Mouse (Mus musculus) cerebellum, adult 2 months (tissue): ENCODE results near the gene Mfap5. TPM values are rescaled to one million over a fixed set of nuclear protein-coding genes. Genes with fewer than 3 reads are reported as not detected.

Source experiments
- DNase-seq, 2 experiments: peaks; one replicate each; pipeline ENCODE4 v3.0.0; 2021
- H3K27ac ChIP-seq: fragments of 200-500 bp; 2 replicates; pipeline ENCODE4 v1.5.1; 2012; ENCODE audit warnings: low read length, control low read depth, inconsistent platforms; ENCODE audit not compliant: insufficient read depth
- H3K27me3 ChIP-seq: fragments of 200-500 bp; 2 replicates; pipeline ENCODE4 v1.6.1; 2012; ENCODE audit warnings: inconsistent platforms, mild to moderate bottlenecking, low read length, moderate library complexity; ENCODE audit not compliant: control insufficient read depth, insufficient read depth
- H3K4me1 ChIP-seq: fragments of 200-500 bp; 2 replicates; pipeline ENCODE4 v1.6.1; 2011; ENCODE audit warnings: low read length; ENCODE audit not compliant: control insufficient read depth, insufficient read depth
- H3K4me3 ChIP-seq: fragments of 200-500 bp; replicated peaks from 2 replicates; pipeline ENCODE3; 2011; ENCODE audit warnings: mild to moderate bottlenecking, low read depth, low read length, control low read depth; ENCODE audit not compliant: insufficient read depth
- CTCF ChIP-seq: fragments of 200-500 bp; IDR thresholded peaks from 2 replicates; pipeline ENCODE4 v1.5.1; 2011; ENCODE audit warnings: low read depth, mild to moderate bottlenecking, control low read depth, low read length, moderate library complexity, borderline replicate concordance; ENCODE audit not compliant: insufficient read depth
- POLR2A ChIP-seq: fragments of 200-500 bp; IDR thresholded peaks from 2 replicates; pipeline ENCODE4 v1.6.1; 2011; ENCODE audit warnings: low read length, control low read depth, borderline replicate concordance; ENCODE audit not compliant: insufficient read depth
- WGBS: fragments of 180-500 bp; shearing (Covaris S2); methylation state at CpG from one replicate; pipeline ENCODE4 v1.1.7; 2018; 5-methylcytosine and 5-hydroxymethylcytosine counted together
- polyA plus RNA-seq: library from polyadenylated mRNA; depleted of rRNA; stranded (reverse); fragments of >200 nt; gene quantifications from 2 replicates; pipeline ENCODE4 v1.2.3, GENCODE M21; 2012

Gene Mfap5
- polyA plus RNA-seq, 1 experiment, result 0.59 TPM

- Histone ChIP-seq H3K4me3 (no peak overlapping the region), H3K27me3 (no peaks in the 10 kb centered on the region), H3K27ac (no peak overlapping the region), H3K4me1 (no peaks in the 10 kb centered on the region)
- 84% methylated on average over 5 of the region's 5 CpGs for WGBS
- TF ChIP-seq CTCF (no peak), POLR2A (no peak)
- DNase-seq, result no peak
Measured at GRCm38 (mm10) chr6:122543574-122543973, 37.9 kb downstream of the Mfap5 start.

- TF ChIP-seq POLR2A (no peak), CTCF (no peak)
- no peak overlapping the region for H3K27ac ChIP-seq
- no peaks in the 10 kb centered on the region for H3K27me3 ChIP-seq
- H3K4me3 ChIP-seq, result no peak overlapping the region
- no peak for DNase-seq
- WGBS, result 100% methylated on average over 1 of the region's 1 CpGs
- H3K4me1 ChIP-seq, result no peaks in the 10 kb centered on the region
Measured at GRCm38 (mm10) chr6:122544672-122545071, 39.0 kb downstream of the Mfap5 start.

DNA sequence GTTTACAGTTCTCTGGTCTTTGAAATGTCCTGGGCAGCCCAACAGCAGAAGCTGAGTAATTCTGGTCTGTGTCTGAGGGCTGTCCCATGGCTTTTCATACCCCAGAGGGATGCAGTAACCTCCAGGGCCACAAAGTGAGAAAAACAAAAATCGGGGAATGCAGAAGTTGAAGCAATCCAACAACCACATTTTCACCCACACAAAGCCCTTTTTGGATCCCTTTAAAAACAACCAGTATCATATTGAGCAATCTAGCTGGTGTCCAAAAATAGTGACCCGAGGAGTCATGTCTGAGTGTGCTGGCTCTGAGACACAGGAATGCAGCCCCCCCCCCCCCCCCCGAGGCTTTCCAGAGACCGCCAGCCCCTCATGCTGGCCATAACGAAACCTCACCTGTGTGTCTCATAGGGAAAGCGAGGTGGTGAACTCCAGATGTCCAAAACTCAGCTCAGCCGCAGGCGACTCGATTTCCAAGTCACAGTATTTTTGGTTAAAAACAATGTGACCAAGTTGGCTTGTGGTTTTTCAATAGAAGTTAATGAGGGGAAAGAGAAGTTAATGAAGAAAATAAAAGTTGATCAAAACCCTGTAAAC, 39.7 kb downstream of the Mfap5 start:
- no peak for DNase-seq
- WGBS, result 74% methylated on average over 9 of the region's 9 CpGs
- no peak overlapping the region for H3K27ac ChIP-seq
- TF ChIP-seq POLR2A (no peak), CTCF (no peak)
- H3K4me1 ChIP-seq, result no peaks in the 10 kb centered on the region
- no peak overlapping the region for H3K4me3 ChIP-seq
- H3K27me3 ChIP-seq, result no peaks in the 10 kb centered on the region

- no peak for DNase-seq
- H3K27ac ChIP-seq, result no peak overlapping the region
- H3K4me1 ChIP-seq, result no peaks in the 10 kb centered on the region
- H3K27me3 ChIP-seq, result no peaks in the 10 kb centered on the region
- 62% methylated on average over 10 of the region's 10 CpGs for WGBS
- no peak overlapping the region for H3K4me3 ChIP-seq
- TF ChIP-seq POLR2A (no peak), CTCF (no peak)
Measured at GRCm38 (mm10) chr6:122545948-122546347, 40.3 kb downstream of the Mfap5 start.

- H3K4me3 ChIP-seq, result no peak within 1 kb of the TSS
- WGBS, result 59% methylated on average over 9 of the region's 9 CpGs
- no peaks in the 10 kb centered on the region for H3K27me3 ChIP-seq
- H3K4me1 ChIP-seq, result no peaks in the 10 kb centered on the region
- TF ChIP-seq CTCF (no peak), POLR2A (no peak)
- DNase-seq, result no peak
- H3K27ac ChIP-seq, result no peak within 1 kb of the TSS
Measured at GRCm38 (mm10) chr6:122553606-122554005, 48.0 kb downstream of the Mfap5 start, which contains the start of gene Aicda. Gene Aicda, plus strand, starts transcription at chr6:122553801.

DNA sequence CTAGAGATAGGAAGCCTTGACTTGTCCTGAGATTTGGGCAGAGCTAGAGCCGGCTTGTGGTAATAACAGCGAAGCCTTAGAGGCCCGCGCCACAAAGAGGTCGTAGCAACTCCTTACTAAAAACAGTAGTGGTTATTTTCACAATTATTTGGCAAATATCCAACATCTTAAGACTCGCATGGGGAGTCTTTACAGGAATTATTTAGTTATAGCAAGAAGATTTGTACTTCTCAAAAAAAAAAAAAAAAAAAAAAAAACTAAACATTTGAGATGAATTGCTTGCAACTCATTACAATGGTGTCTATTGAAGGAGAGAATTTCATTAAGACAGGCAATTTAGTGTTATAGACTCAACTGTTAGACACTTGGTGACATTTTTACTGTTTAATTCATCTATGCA, 48.5 kb downstream of the Mfap5 start:
- 73% methylated on average over 6 of the region's 6 CpGs for WGBS
- Histone ChIP-seq H3K27ac (no peak overlapping the region), H3K27me3 (no peaks in the 10 kb centered on the region), H3K4me1 (no peaks in the 10 kb centered on the region), H3K4me3 (no peak overlapping the region)
- no peak for TF ChIP-seq POLR2A
- no peak for TF ChIP-seq CTCF
- no peak for DNase-seq

DNA sequence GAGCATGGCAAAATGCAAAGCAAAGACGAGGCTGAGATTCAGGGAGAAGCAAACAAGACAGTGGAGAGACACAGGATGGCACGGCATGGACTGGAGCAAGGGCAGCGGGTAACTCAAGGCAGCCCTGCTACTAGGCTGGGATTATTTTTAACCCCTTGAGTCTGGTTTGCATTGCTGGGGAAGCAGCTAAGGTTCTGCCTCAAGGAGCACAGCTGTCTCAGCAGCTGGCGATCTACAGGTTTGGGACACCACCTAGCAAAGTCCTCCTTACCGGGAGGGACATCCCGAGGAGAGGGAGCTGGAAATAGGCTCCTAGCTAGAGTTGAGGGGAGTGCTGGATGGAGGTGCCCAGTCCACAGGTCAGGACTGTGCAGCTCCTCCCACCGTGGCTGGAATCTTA, 49.6 kb downstream of the Mfap5 start:
- Histone ChIP-seq H3K27me3 (no peaks in the 10 kb centered on the region), H3K4me1 (no peaks in the 10 kb centered on the region), H3K4me3 (no peak overlapping the region), H3K27ac (no peak overlapping the region)
- 47% methylated on average over 7 of the region's 7 CpGs for WGBS
- TF ChIP-seq CTCF, result no peak
- TF ChIP-seq POLR2A, result no peak
- no peak for DNase-seq

DNA sequence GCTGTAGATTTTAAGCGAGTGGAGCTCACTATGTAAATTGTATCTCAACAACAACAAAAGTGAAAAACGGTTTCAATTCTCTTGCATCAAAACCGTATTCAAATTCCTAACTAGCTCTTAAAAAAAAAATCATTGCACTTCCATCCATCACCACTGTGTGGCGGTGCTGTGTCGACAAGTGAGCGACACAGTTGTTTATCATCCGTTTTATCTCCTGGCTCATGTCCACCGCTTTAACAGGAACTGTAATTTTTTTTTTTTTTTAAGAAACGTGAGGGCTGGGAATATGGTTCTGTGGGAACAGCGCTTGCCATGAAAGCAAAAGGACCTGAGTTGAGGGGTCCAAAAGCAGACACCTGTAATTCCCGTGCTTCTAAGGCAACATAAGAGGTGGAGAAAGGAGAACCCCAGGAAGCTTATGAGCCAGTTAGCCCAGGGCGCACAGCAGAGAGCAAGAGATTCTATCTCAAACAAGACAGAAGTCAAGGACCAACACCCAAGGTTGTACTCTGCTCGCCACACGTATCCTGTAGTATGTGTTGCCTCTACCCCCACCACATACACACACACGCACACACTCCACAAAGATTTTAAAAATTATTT, 51.4 kb downstream of the Mfap5 start:
- H3K27ac ChIP-seq, result no peak overlapping the region
- peak; percentile 45 to 51 for DNase-seq
- H3K4me1 ChIP-seq, result no peaks in the 10 kb centered on the region
- H3K27me3 ChIP-seq, result no peaks in the 10 kb centered on the region
- H3K4me3 ChIP-seq, result peak overlapping the region; percentile 39
- 20% methylated on average over 15 of the region's 15 CpGs for WGBS
- TF ChIP-seq POLR2A (no peak), CTCF (peak; percentile 66)
